Mouse (Mus musculus) hindbrain, embryonic 12.5 days (tissue): ENCODE results near the gene Gm3448. TPM values are rescaled to one million over a fixed set of nuclear protein-coding genes. Genes with fewer than 3 reads are reported as not detected.
"Not testable (repeated sequence)": the region's sequence is repeated elsewhere in the genome, so short reads cannot be mapped to it uniquely, and the experiment has no call there.

Experiments used
- ATAC-seq: fragments of 200-750 bp; cut with Nextera tagmentation; 2 replicates; pipeline ENCODE4 v1.8.0; 2017; ENCODE audit warnings: moderate TSS enrichment; ENCODE audit not compliant: low FRiP score
- H3K27ac ChIP-seq: fragments of 300-500 bp; sonication (generic); 2 replicates; pipeline ENCODE4 v1.5.1; 2016; ENCODE audit warnings: mild to moderate bottlenecking
- H3K27me3 ChIP-seq: fragments of 300-500 bp; sonication (generic); 2 replicates; pipeline ENCODE4 v1.6.1; 2016; ENCODE audit warnings: mild to moderate bottlenecking
- H3K36me3 ChIP-seq: fragments of 300-500 bp; sonication (generic); 2 replicates; pipeline ENCODE4 v1.6.1; 2016; ENCODE audit warnings: mild to moderate bottlenecking
- H3K4me1 ChIP-seq: fragments of 300-500 bp; sonication (generic); 2 replicates; pipeline ENCODE4 v1.6.1; 2016
- H3K4me2 ChIP-seq: fragments of 300-500 bp; sonication (generic); replicated peaks from 2 replicates; pipeline ENCODE4 v1.6.1; 2016; ENCODE audit warnings: mild to moderate bottlenecking
- H3K4me3 ChIP-seq: fragments of 300-500 bp; sonication (generic); 2 replicates; pipeline ENCODE4 v1.5.1; 2016; ENCODE audit warnings: mild to moderate bottlenecking
- H3K9ac ChIP-seq: fragments of 300-500 bp; sonication (generic); 2 replicates; pipeline ENCODE4 v1.6.1; 2016; ENCODE audit warnings: mild to moderate bottlenecking, moderate library complexity
- H3K9me3 ChIP-seq: fragments of 300-500 bp; sonication (generic); replicated peaks from 2 replicates; pipeline ENCODE4 v1.6.1; 2016; ENCODE audit warnings: mild to moderate bottlenecking
- WGBS: fragments of 180-500 bp; shearing (Covaris S2); methylation state at CpG from one replicate; pipeline ENCODE4 v1.1.7; 2016; 5-methylcytosine and 5-hydroxymethylcytosine counted together
- polyA plus RNA-seq: library from polyadenylated mRNA; unstranded; fragments of >200 nt; fragmentation: Nextera tagmentation; extraction: Ambion mirVana; gene quantifications from 2 replicates; pipeline ENCODE4 v1.2.1, GENCODE M21; 2016

Gm3448 gene
- polyA plus RNA-seq, 1 experiment from 2014 or later = 6.5 TPM

GRCm38 (mm10) chr17:15023878-15024492, 17.4 kb downstream of the Gm3448 start:
- peak; percentile 80 for ATAC-seq
- not testable (repeated sequence) for H3K4me1 ChIP-seq, H3K27ac ChIP-seq, H3K4me3 ChIP-seq, H3K4me2 ChIP-seq, H3K9me3 ChIP-seq, H3K9ac ChIP-seq, H3K36me3 ChIP-seq, H3K27me3 ChIP-seq
- WGBS = no CpG with 5 or more reads among the region's 97 CpGs

- 84% methylated on average over 3 of the region's 3 CpGs for WGBS
- ATAC-seq = not testable (repeated sequence)
Measured at GRCm38 (mm10) chr17:15021503-15022220, 19.7 kb downstream of the Gm3448 start.

DNA sequence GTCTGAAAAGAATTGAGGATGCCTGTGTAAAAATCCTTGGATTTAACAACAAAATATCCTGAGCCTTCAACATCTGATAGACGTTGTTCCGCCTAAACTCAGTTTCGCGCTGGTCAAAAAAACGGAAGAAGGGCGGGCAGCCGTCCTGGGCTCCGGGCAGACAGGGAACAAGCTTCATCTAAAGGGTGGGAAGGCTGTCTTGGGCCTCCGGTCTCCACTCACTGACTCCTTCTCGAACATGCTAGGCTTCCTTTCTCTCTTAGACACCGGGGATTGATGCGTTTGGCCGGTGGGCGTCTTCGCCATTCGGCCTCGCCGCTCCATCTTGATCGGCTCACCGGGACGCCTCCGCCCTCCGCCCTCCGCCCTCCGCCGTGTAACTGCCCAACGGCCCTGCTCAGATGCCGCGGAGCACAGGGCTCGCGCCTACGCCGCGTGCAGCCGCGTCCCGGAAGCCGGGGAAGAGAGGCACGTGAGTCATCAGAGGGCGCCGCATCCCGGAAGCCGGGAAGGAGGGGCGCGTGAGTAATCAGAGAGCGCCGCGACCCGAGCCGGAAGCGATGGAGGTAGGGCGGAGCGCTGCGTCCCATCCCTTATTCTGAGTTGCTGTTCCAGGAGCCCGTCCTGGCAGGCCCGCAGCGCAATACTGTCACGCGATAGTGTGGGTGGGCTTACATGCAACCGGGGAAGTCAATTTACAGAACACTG, 31.5 kb downstream of the Gm3448 start, which contains the start of gene Gm3435:
TSS of gene Gm3435 (plus strand) at position 471 of the 708 bp plus-strand sequence.
- ATAC-seq = peak; percentile 98
- H3K4me1 ChIP-seq, H3K36me3 ChIP-seq, H3K27me3 ChIP-seq, H3K4me3 ChIP-seq, H3K9ac ChIP-seq, H3K27ac ChIP-seq, H3K9me3 ChIP-seq, H3K4me2 ChIP-seq: not testable (repeated sequence)
- no CpG with 5 or more reads among the region's 60 CpGs for WGBS

More at GRCm38 (mm10) chr17:15021503-15022220, 19.7 kb downstream of the Gm3448 start:
- not testable (repeated sequence) for H3K9me3 ChIP-seq, H3K27me3 ChIP-seq, H3K36me3 ChIP-seq, H3K27ac ChIP-seq, H3K4me2 ChIP-seq, H3K4me3 ChIP-seq, H3K4me1 ChIP-seq, H3K9ac ChIP-seq

GRCm38 (mm10) chr17:15009088-15009487, 32.2 kb downstream of the Gm3448 start:
- not testable (repeated sequence) for H3K4me3 ChIP-seq, ATAC-seq, H3K4me1 ChIP-seq, H3K36me3 ChIP-seq, H3K27ac ChIP-seq, H3K27me3 ChIP-seq, H3K9ac ChIP-seq, H3K9me3 ChIP-seq, H3K4me2 ChIP-seq
- WGBS = no CpG with 5 or more reads among the region's 3 CpGs

- not testable (repeated sequence) for H3K9ac ChIP-seq, H3K4me2 ChIP-seq, H3K4me3 ChIP-seq, H3K9me3 ChIP-seq, H3K4me1 ChIP-seq, H3K36me3 ChIP-seq, ATAC-seq, H3K27ac ChIP-seq, H3K27me3 ChIP-seq
- no CpG with 5 or more reads among the region's 4 CpGs for WGBS
Measured at GRCm38 (mm10) chr17:15000047-15000446, 41.3 kb downstream of the Gm3448 start.

- WGBS = no CpG with 5 or more reads among the region's 5 CpGs
- not testable (repeated sequence) for H3K9ac ChIP-seq, H3K4me3 ChIP-seq, H3K4me2 ChIP-seq, H3K4me1 ChIP-seq, H3K27ac ChIP-seq, H3K27me3 ChIP-seq, H3K9me3 ChIP-seq, ATAC-seq, H3K36me3 ChIP-seq
Measured at GRCm38 (mm10) chr17:14994140-14994539, 47.2 kb downstream of the Gm3448 start.

GRCm38 (mm10) chr17:14993139-14993832, 48.1 kb downstream of the Gm3448 start:
- H3K36me3 ChIP-seq, H3K9ac ChIP-seq, H3K27ac ChIP-seq, H3K9me3 ChIP-seq, H3K4me1 ChIP-seq, H3K4me3 ChIP-seq, H3K4me2 ChIP-seq, H3K27me3 ChIP-seq: not testable (repeated sequence)
- no CpG with 5 or more reads among the region's 47 CpGs for WGBS
- ATAC-seq = peak; percentile 93

GRCm38 (mm10) chr17:14992522-14993138, 48.7 kb downstream of the Gm3448 start:
- no CpG with 5 or more reads among the region's 98 CpGs for WGBS

GRCm38 (mm10) chr17:14990116-14990702, 51.1 kb downstream of the Gm3448 start:
- 81% methylated on average over 4 of the region's 5 CpGs for WGBS
- not testable (repeated sequence) for H3K36me3 ChIP-seq, H3K4me2 ChIP-seq, ATAC-seq, H3K9ac ChIP-seq, H3K9me3 ChIP-seq, H3K27ac ChIP-seq, H3K4me1 ChIP-seq, H3K4me3 ChIP-seq, H3K27me3 ChIP-seq

More at GRCm38 (mm10) chr17:14992522-14993138, 48.7 kb downstream of the Gm3448 start:
- not testable (repeated sequence) for H3K9ac ChIP-seq, H3K27me3 ChIP-seq, H3K4me1 ChIP-seq, H3K9me3 ChIP-seq, H3K27ac ChIP-seq, H3K4me3 ChIP-seq, H3K36me3 ChIP-seq, H3K4me2 ChIP-seq
- peak; percentile 87 for ATAC-seq

- H3K27ac ChIP-seq, H3K4me1 ChIP-seq, H3K9me3 ChIP-seq, H3K4me3 ChIP-seq, H3K9ac ChIP-seq, H3K36me3 ChIP-seq, H3K27me3 ChIP-seq: not testable (repeated sequence)
- peak within 1 kb of the TSS; percentile 33; the same call in 1 of the 2 replicates for H3K4me2 ChIP-seq
- peak; percentile 98 for ATAC-seq
- no CpG with 5 or more reads among the region's 60 CpGs for WGBS
Measured at GRCm38 (mm10) chr17:14978362-14979038, 62.8 kb downstream of the Gm3448 start, which contains the start of the genes 9030025P20Rik and Gm3417. Gene 9030025P20Rik (plus strand): TSS chr17:14978468. Gene Gm3417 (minus strand): TSS chr17:14978790.

DNA sequence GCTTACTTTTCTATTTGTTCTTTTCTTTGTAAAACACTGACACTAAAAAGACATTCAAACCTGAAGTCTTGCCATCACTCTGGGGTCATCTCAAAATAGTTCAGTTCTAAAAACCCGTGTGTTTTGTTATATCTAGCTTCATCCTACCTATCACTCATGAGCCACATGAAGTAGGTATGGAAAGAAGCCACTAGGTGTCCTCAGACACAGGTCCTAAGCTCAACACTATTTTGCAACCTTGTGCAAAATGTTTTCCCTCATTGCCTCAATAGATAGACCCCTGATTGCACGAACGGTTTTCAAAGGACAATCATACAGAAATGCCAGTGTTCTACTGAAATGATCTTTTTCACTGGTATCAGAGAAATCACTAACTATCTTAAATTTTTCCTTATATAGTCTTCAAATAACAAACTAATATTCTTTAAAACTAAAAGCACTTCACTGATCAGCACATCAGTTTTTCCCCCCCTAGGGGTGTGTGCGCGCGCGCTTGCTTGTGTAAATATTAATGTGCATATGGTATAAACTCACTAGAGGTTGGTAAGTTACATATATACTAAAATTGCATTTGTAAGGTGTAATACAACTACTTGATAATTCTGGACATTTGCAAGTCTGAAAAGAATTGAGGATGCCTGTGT, 63.5 kb downstream of the Gm3448 start:
- H3K4me2 ChIP-seq = peak overlapping the region; percentile 33; the same call in 1 of the 2 replicates
- not testable (repeated sequence) for H3K27me3 ChIP-seq, H3K27ac ChIP-seq, H3K36me3 ChIP-seq, H3K4me3 ChIP-seq, H3K9me3 ChIP-seq, H3K4me1 ChIP-seq, H3K9ac ChIP-seq
- ATAC-seq = peak; percentile 11; the same call in 1 of the 2 replicates
- 5% methylated on average over 4 of the region's 7 CpGs for WGBS
